In the genomic region with DNA sequence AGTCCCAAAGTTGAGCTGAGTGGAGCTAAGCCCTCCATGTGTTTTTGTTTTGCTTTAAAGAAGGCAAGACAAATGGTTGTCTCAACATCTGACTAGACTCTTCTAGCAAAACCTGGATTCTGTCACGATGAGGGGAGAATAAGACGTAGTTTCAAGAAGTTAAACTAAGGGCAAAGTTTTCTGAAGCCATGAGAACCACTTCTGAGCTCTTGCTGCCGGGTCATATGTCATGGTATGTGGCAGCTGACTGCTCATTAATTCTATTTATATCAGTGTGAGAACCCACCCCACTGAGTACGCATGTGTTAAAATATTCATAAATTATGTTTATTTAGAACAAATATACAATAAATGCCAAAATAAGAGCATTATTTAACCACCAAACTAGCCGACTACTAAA, we compare ENCODE assay signal across 23 mouse cellular contexts. TPM values are rescaled to one million over a fixed set of nuclear protein-coding genes. Genes with fewer than 3 reads are reported as not detected.
DNase-seq lines count a peak whose midpoint lies in the region; ATAC-seq and TF ChIP-seq lines count a peak whose summit lies in the region.
"Had no signal": no experiment of that assay in that cellular context is flagged by ENCODE, and none has a peak within 500 bp of the region (broad histone marks: within the 10 kb centered on the region; RNA-seq: fewer than 3 reads in every experiment).

No protein-coding gene starts in this region.

- DNase-seq in intestine, embryonic 14.5 days (ENCODE audit: low spot score) = no peak
- DNase-seq in kidney, postnatal 4 days = peak; percentile 18 to 40
- no peak for DNase-seq in kidney, adult 18-20 months
- DNase-seq in embryo, embryonic 10.5 days (ENCODE audit: low spot score) = peak; percentile 49
- DNase-seq in embryonic facial prominence, embryonic 14.5 days (ENCODE audit: low spot score) = peak; percentile 11
- DNase-seq in thymus, adult 18-20 months = no peak
- DNase-seq: adrenal gland, postnatal 36 days; B cell, adult 2 months; cerebellum, adult 11 months; cerebellum, adult 9-11 months; heart, postnatal 4 days; kidney, postnatal 25 days; liver; thymus, postnatal 14 days had no signal

- no peak for ATAC-seq in intestine, embryonic 14.5 days (replicated peaks; ENCODE audit: low FRiP score, low TSS enrichment, low read depth)
- no peak for ATAC-seq in intestine, postnatal 0 days
- no peak for ATAC-seq in embryonic facial prominence, embryonic 14.5 days (ENCODE audit: low read depth)
- ATAC-seq: Patski had no signal

- no peaks in the 10 kb centered on the region for H3K36me3 ChIP-seq in intestine, embryonic 14.5 days (ENCODE audit: control insufficient read depth, insufficient read depth, low read length)
- H3K36me3 ChIP-seq in intestine, postnatal 0 days (ENCODE audit: control insufficient read depth, insufficient read depth) = no peaks in the 10 kb centered on the region
- no peaks in the 10 kb centered on the region for H3K36me3 ChIP-seq in embryonic facial prominence, embryonic 14.5 days (ENCODE audit: control insufficient read depth, insufficient read depth, low read length)
- H3K36me3 ChIP-seq: forebrain, embryonic 15.5 days; G1E; heart, embryonic 10.5 days; liver, embryonic 15.5 days; midbrain, embryonic 12.5 days had no signal

- no peaks in the 10 kb centered on the region for H3K27me3 ChIP-seq in intestine, embryonic 14.5 days (replicated peaks; ENCODE audit: control insufficient read depth, insufficient read depth, low read length)
- no peaks in the 10 kb centered on the region for H3K27me3 ChIP-seq in intestine, postnatal 0 days (replicated peaks; ENCODE audit: control insufficient read depth, insufficient read depth, low read length)
- H3K27me3 ChIP-seq in embryonic facial prominence, embryonic 14.5 days (replicated peaks; ENCODE audit: control insufficient read depth, insufficient read depth, low read length) = no peaks in the 10 kb centered on the region
- H3K27me3 ChIP-seq: CH12.LX; forebrain, embryonic 15.5 days; liver, embryonic 15.5 days; midbrain, embryonic 12.5 days had no signal

- WGBS in intestine, embryonic 14.5 days = 32% methylated on average over 5 of the region's 5 CpGs
- WGBS in intestine, postnatal 0 days = 55% methylated on average over 5 of the region's 5 CpGs
- WGBS in embryonic facial prominence, embryonic 14.5 days = 43% methylated on average over 5 of the region's 5 CpGs

- H3K4me3 ChIP-seq in intestine, embryonic 14.5 days (ENCODE audit: low read depth, low read length) = no peak overlapping the region
- H3K4me3 ChIP-seq in intestine, postnatal 0 days (ENCODE audit: low read depth, low read length) = no peak overlapping the region
- H3K4me3 ChIP-seq in embryonic facial prominence, embryonic 14.5 days (ENCODE audit: low read depth, low read length) = no peak overlapping the region
- H3K4me3 ChIP-seq: forebrain, embryonic 15.5 days; left cerebral cortex, adult 2 months; liver, embryonic 15.5 days; midbrain, embryonic 12.5 days had no signal

- no peak overlapping the region for H3K4me2 ChIP-seq in intestine, embryonic 14.5 days (ENCODE audit: low read length)
- H3K4me2 ChIP-seq in intestine, postnatal 0 days (replicated peaks; ENCODE audit: low read depth) = no peak overlapping the region
- no peak overlapping the region for H3K4me2 ChIP-seq in embryonic facial prominence, embryonic 14.5 days (ENCODE audit: low read depth, low read length)
- H3K4me2 ChIP-seq: liver, embryonic 15.5 days had no signal

- H3K9me3 ChIP-seq in intestine, embryonic 14.5 days (ENCODE audit: control insufficient read depth, low read length) = no peaks in the 10 kb centered on the region
- no peaks in the 10 kb centered on the region for H3K9me3 ChIP-seq in intestine, postnatal 0 days (ENCODE audit: control insufficient read depth)
- no peaks in the 10 kb centered on the region for H3K9me3 ChIP-seq in embryonic facial prominence, embryonic 14.5 days (ENCODE audit: control insufficient read depth, low read length)
- H3K9me3 ChIP-seq: forebrain, embryonic 15.5 days; G1E; heart, embryonic 10.5 days; liver, embryonic 15.5 days; midbrain, embryonic 12.5 days had no signal

- TF ChIP-seq CTCF in intestine, postnatal 0 days (IDR thresholded peaks at IDR 0.05; ENCODE audit: low read depth) = no peak

- no peak overlapping the region for H3K9ac ChIP-seq in intestine, embryonic 14.5 days (ENCODE audit: low read length)
- H3K9ac ChIP-seq in intestine, postnatal 0 days (ENCODE audit: low read depth, low read length) = no peak overlapping the region
- no peak overlapping the region for H3K9ac ChIP-seq in embryonic facial prominence, embryonic 14.5 days (ENCODE audit: low read depth, low read length)
- H3K9ac ChIP-seq: forebrain, embryonic 15.5 days; liver, embryonic 15.5 days; midbrain, embryonic 12.5 days had no signal

- peak overlapping the region; percentile 73; the same call in 1 of the 2 replicates for H3K27ac ChIP-seq in intestine, embryonic 14.5 days (ENCODE audit: low read depth)
- no peak overlapping the region for H3K27ac ChIP-seq in intestine, postnatal 0 days (ENCODE audit: low read depth, low read length)
- H3K27ac ChIP-seq in embryonic facial prominence, embryonic 14.5 days (replicated peaks; ENCODE audit: low read depth, low read length) = no peak overlapping the region
- H3K27ac ChIP-seq: forebrain, embryonic 15.5 days; left cerebral cortex, adult 2 months; liver, embryonic 15.5 days; midbrain, embryonic 12.5 days had no signal

- H3K4me1 ChIP-seq in intestine, embryonic 14.5 days (replicated peaks; ENCODE audit: control insufficient read depth, insufficient read depth, low read length) = peaks cover 28% of the 10 kb centered on the region
- H3K4me1 ChIP-seq in intestine, postnatal 0 days (replicated peaks; ENCODE audit: control insufficient read depth, insufficient read depth, low read length) = no peaks in the 10 kb centered on the region
- H3K4me1 ChIP-seq in embryonic facial prominence, embryonic 14.5 days (ENCODE audit: control insufficient read depth, insufficient read depth, low read length) = peaks cover 12% of the 10 kb centered on the region; the same call in 1 of the 2 replicates
- H3K4me1 ChIP-seq: liver, embryonic 15.5 days had no signal

RNA-seq across cellular contexts. Expression of a gene that starts 58.4 kb away (rescaled TPM):
- 15.0 and 16.3 TPM in 2 replicates for polyA plus RNA-seq in intestine, embryonic 14.5 days (2014; fragmentation: Nextera tagmentation; extraction: Ambion mirVana)
- polyA plus RNA-seq in intestine, postnatal 0 days (2015; fragmentation: Nextera tagmentation; extraction: Ambion mirVana) = 3.8 and 4.2 TPM in 2 replicates
- 10.9 and 12.1 TPM in 2 replicates for polyA plus RNA-seq in embryonic facial prominence, embryonic 14.5 days (2014; fragmentation: Nextera tagmentation; extraction: Ambion mirVana)

Comparison
In these comparisons a context has a peak if more than half of its experiments do, and no peak if none do; other contexts are left out.
1. DNase-seq: peak in kidney, postnatal 4 days (2 of 2), embryo, embryonic 10.5 days (single experiment) and embryonic facial prominence, embryonic 14.5 days (single experiment); none in intestine, embryonic 14.5 days (single experiment), kidney, adult 18-20 months (single experiment) and thymus, adult 18-20 months (0 of 2).